In the genomic region with DNA sequence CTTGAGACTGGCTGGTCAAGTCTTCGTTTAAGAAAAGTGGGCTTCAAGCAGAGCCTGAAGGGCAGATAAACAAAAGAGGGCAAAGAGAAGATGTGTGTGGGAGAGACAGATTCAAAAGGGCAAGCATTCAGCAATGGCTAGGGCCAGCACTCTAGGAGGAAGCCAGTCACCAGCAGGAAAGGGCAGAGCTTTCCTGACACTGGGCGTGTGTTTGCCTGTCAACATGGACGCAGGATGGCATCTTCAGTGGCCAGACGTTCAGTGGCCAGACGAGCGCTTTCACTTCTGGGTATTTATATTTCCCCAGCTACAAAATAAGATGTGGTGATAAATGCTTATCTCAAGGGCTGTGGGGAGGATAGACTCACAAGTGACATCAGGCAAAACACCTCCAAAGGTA, we compare ENCODE assay signal across 20 mouse cellular contexts.
A peak's percentile ranks its signal among the peaks of the same experiment; 100 is the strongest.
DNase-seq lines count a peak whose midpoint lies in the region; ATAC-seq and TF ChIP-seq lines count a peak whose summit lies in the region.
"Had no signal": no experiment of that assay in that cellular context is flagged by ENCODE, and none has a peak within 500 bp of the region (broad histone marks: within the 10 kb centered on the region; RNA-seq: fewer than 3 reads in every experiment).

No protein-coding gene starts in this region.

- no peak for ATAC-seq in heart, embryonic 11.5 days (replicated peaks; ENCODE audit: insufficient number of reproducible peaks, low FRiP score, low TSS enrichment)
- ATAC-seq in heart, postnatal 0 days (ENCODE audit: insufficient read depth, low read depth) = peak; percentile 12
- ATAC-seq: CD4-positive, CD25-positive, alpha-beta regulatory T cell, adult 4 months; forebrain, embryonic 14.5 days; liver, embryonic 12.5 days had no signal

- H3K4me3 ChIP-seq in heart, embryonic 11.5 days (ENCODE audit: low read depth, low read length) = no peak overlapping the region
- H3K4me3 ChIP-seq in heart, postnatal 0 days (ENCODE audit: low read depth, low read length) = no peak overlapping the region
- H3K4me3 ChIP-seq: embryonic facial prominence, embryonic 12.5 days; hindbrain, embryonic 13.5 days; liver, embryonic 12.5 days had no signal

- H3K9me3 ChIP-seq in heart, embryonic 11.5 days (replicated peaks; ENCODE audit: control insufficient read depth, low read length) = no peaks in the 10 kb centered on the region
- no peaks in the 10 kb centered on the region for H3K9me3 ChIP-seq in heart, postnatal 0 days (replicated peaks; ENCODE audit: control insufficient read depth, low read length)
- H3K9me3 ChIP-seq: embryonic facial prominence, embryonic 12.5 days; hindbrain, embryonic 13.5 days; liver, embryonic 12.5 days had no signal

- H3K36me3 ChIP-seq in heart, embryonic 11.5 days (ENCODE audit: control insufficient read depth, insufficient read depth, low read length) = no peaks in the 10 kb centered on the region
- H3K36me3 ChIP-seq in heart, postnatal 0 days (replicated peaks; ENCODE audit: control insufficient read depth, insufficient read depth, low read length) = no peaks in the 10 kb centered on the region
- H3K36me3 ChIP-seq: embryonic facial prominence, embryonic 12.5 days; hindbrain, embryonic 13.5 days; liver, embryonic 12.5 days had no signal

- no peak overlapping the region for H3K4me2 ChIP-seq in heart, embryonic 11.5 days
- no peak overlapping the region for H3K4me2 ChIP-seq in heart, postnatal 0 days (ENCODE audit: low read depth, low read length)
- H3K4me2 ChIP-seq: embryonic facial prominence, embryonic 12.5 days; hindbrain, embryonic 13.5 days; liver, embryonic 12.5 days had no signal

- no peak for TF ChIP-seq CTCF in heart, postnatal 0 days (IDR thresholded peaks at IDR 0.05; ENCODE audit: low read depth)

- H3K27me3 ChIP-seq in heart, embryonic 11.5 days (ENCODE audit: control insufficient read depth, insufficient read depth, low read length) = no peaks in the 10 kb centered on the region; the same call in 1 of the 2 replicates
- no peaks in the 10 kb centered on the region for H3K27me3 ChIP-seq in heart, postnatal 0 days (ENCODE audit: control insufficient read depth, insufficient read depth, low read length)
- H3K27me3 ChIP-seq: embryonic facial prominence, embryonic 12.5 days; hindbrain, embryonic 13.5 days; liver, embryonic 12.5 days had no signal

- peaks cover 27% of the 10 kb centered on the region for H3K4me1 ChIP-seq in heart, embryonic 11.5 days (ENCODE audit: control insufficient read depth, insufficient read depth, low read length)
- H3K4me1 ChIP-seq in heart, postnatal 0 days (ENCODE audit: control insufficient read depth, insufficient read depth) = peaks cover 13% of the 10 kb centered on the region
- H3K4me1 ChIP-seq: liver, embryonic 12.5 days had no signal

- DNase-seq in heart, adult 11 months = no peak
- DNase-seq in heart, postnatal 0 days (ENCODE audit: low spot score) = no peak
- no peak for DNase-seq in heart, postnatal 14 days
- DNase-seq in lung, postnatal 10 days = peak; percentile 38
- no peak for DNase-seq in lung, adult 18-20 months
- DNase-seq: cerebellum, adult 11-12 months; cerebellum, adult 9-11 months; embryo, embryonic 11 days; gastrocnemius, postnatal 25 days; layer of hippocampus, postnatal 36 days; left cerebral cortex, postnatal 4 days; liver, postnatal 0 days; midbrain, embryonic 14.5 days; thymus, postnatal 4 days had no signal

- TF ChIP-seq EP300 in heart, postnatal 0 days (IDR thresholded peaks at IDR 0.05; ENCODE audit: low read depth) = no peak

- H3K27ac ChIP-seq in heart, embryonic 11.5 days (ENCODE audit: low read depth, low read length) = peak overlapping the region; percentile 38; the same call in 1 of the 2 replicates
- peak overlapping the region; percentile 82 for H3K27ac ChIP-seq in heart, postnatal 0 days (ENCODE audit: low read depth)
- H3K27ac ChIP-seq: embryonic facial prominence, embryonic 12.5 days; hindbrain, embryonic 13.5 days; liver, embryonic 12.5 days had no signal

- no peak overlapping the region for H3K9ac ChIP-seq in heart, embryonic 11.5 days (ENCODE audit: low read depth, low read length)
- H3K9ac ChIP-seq in heart, postnatal 0 days (replicated peaks; ENCODE audit: low read depth, low read length) = no peak overlapping the region
- H3K9ac ChIP-seq: embryonic facial prominence, embryonic 12.5 days; hindbrain, embryonic 13.5 days; liver, embryonic 12.5 days; liver, postnatal 0 days had no signal

- intact Hi-C loops in heart, postnatal 14 days (cut with DNase I) = no loop called here

- 65% methylated on average over 6 of the region's 6 CpGs for WGBS in heart, embryonic 11.5 days (ENCODE audit: insufficient replicate concordance)
- WGBS in heart, postnatal 0 days = 55% methylated on average over 6 of the region's 6 CpGs
